ENCODE assay signal across 11 mouse cellular contexts in the genomic region with DNA sequence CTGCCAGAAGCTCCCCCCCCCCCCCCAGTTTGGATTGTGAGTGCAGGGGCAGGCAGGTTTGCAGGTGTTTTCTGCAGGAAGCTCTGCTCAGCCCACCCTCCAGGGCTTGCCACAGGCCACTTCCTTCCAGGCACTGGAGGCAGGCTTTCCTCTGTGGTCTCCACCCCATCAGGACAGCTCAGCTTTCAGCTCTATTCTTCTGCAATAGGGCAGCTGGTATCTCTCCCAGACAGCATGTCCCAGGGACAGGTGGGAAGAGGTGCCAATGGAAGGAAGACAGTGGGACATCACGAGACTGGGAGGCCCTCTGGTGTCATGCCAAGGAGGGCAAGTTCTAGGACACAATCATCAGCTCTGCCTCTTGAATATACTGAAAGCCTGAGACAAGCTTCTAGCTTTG. TPM values are rescaled to one million over a fixed set of nuclear protein-coding genes. Genes with fewer than 3 reads are reported as not detected.
DNase-seq lines count a peak whose midpoint lies in the region; ATAC-seq lines count a peak whose summit lies in the region.
"Had no signal": no experiment of that assay in that cellular context is flagged by ENCODE, and none has a peak within 500 bp of the region (broad histone marks: within the 10 kb centered on the region; RNA-seq: fewer than 3 reads in every experiment).

No protein-coding gene starts in this region.

- DNase-seq in heart, adult 11 months = peak; percentile 94
- no peak for DNase-seq in heart, embryonic 10.5 days (ENCODE audit: low spot score)
- DNase-seq in 416B (ENCODE audit: low read depth) = peak; percentile 87
- DNase-seq in embryo, embryonic 10 days (ENCODE audit: low spot score) = no peak
- no peak for DNase-seq in layer of hippocampus, postnatal 10 days (ENCODE audit: low spot score in 2 of 2)

- no peaks in the 10 kb centered on the region for H3K9me3 ChIP-seq in heart, embryonic 10.5 days
- H3K9me3 ChIP-seq: limb, embryonic 15.5 days; midbrain, embryonic 15.5 days had no signal

- H3K27ac ChIP-seq in heart, embryonic 10.5 days = no peak overlapping the region
- H3K27ac ChIP-seq: hindbrain, embryonic 14.5 days; limb, embryonic 15.5 days; midbrain, embryonic 15.5 days had no signal

- no peaks in the 10 kb centered on the region for H3K27me3 ChIP-seq in heart, embryonic 10.5 days (ENCODE audit: insufficient read depth, poor library complexity, severe bottlenecking)
- H3K27me3 ChIP-seq: limb, embryonic 15.5 days; midbrain, embryonic 15.5 days had no signal

- WGBS in heart, embryonic 10.5 days = 67% methylated on average over 1 of the region's 1 CpGs

- peak; percentile 76 for ATAC-seq in activated CD4-positive, CD25-positive, alpha-beta regulatory T cell, adult 4 months
- peak; percentile 47; the same call in 1 of the 2 replicates for ATAC-seq in megakaryocyte, adult 5-6 weeks (ENCODE audit: poor library complexity, severe bottlenecking)
- ATAC-seq in megakaryocyte-erythroid progenitor cell, adult 5-6 weeks (replicated peaks; ENCODE audit: low FRiP score, low TSS enrichment, poor library complexity, severe bottlenecking) = no peak
- ATAC-seq: midbrain, embryonic 15.5 days had no signal

- H3K4me3 ChIP-seq in heart, embryonic 10.5 days = no peak overlapping the region
- H3K4me3 ChIP-seq: limb, embryonic 15.5 days; midbrain, embryonic 15.5 days had no signal

- peaks cover 53% of the 10 kb centered on the region for H3K36me3 ChIP-seq in heart, embryonic 10.5 days

- peaks cover 11% of the 10 kb centered on the region for H3K4me1 ChIP-seq in heart, embryonic 10.5 days
- H3K4me1 ChIP-seq: limb, embryonic 15.5 days; midbrain, embryonic 15.5 days had no signal

RNA-seq across cellular contexts. Expression of a gene that starts 11.8 kb away (rescaled TPM):
- polyA plus RNA-seq in heart, embryonic 10.5 days (2016; fragmentation: Nextera tagmentation; extraction: Ambion mirVana) = 5.7 and 6.0 TPM in 2 replicates
- polyA plus RNA-seq in activated CD4-positive, CD25-positive, alpha-beta regulatory T cell, adult 4 months (2017; shearing (Covaris generic)) = 10 to 100 TPM; 25.5 to 33.2 TPM
- 20.1 and 20.5 TPM in 2 replicates for total RNA-seq in megakaryocyte, adult 5-6 weeks (2015)
- 20.1 and 21.9 TPM in 2 replicates for total RNA-seq in megakaryocyte, adult 5-6 weeks (2017)
- total RNA-seq in layer of hippocampus, postnatal 10 days (2021) = 1 to 10 TPM; 8.7 to 9.3 TPM
- 1.4 and 3.3 TPM in 2 replicates for total RNA-seq in megakaryocyte-erythroid progenitor cell, adult 5-6 weeks (2014; fragmentation: Nextera tagmentation)
- 2.1 and 11.1 TPM in 2 replicates for total RNA-seq in megakaryocyte-erythroid progenitor cell, adult 5-6 weeks (2017)

RNA-seq across cellular contexts. Expression of a gene that starts 37.2 kb away (rescaled TPM):
- 6.7 and 6.9 TPM in 2 replicates for polyA plus RNA-seq in heart, embryonic 10.5 days (2016; fragmentation: Nextera tagmentation; extraction: Ambion mirVana)
- polyA plus RNA-seq in activated CD4-positive, CD25-positive, alpha-beta regulatory T cell, adult 4 months (2017; shearing (Covaris generic)) = 1 to 10 TPM; 7.0 to 9.3 TPM
- 28.4 and 29.4 TPM in 2 replicates for total RNA-seq in megakaryocyte, adult 5-6 weeks (2015)
- 8.3 and 12.7 TPM in 2 replicates for total RNA-seq in megakaryocyte, adult 5-6 weeks (2017)
- 10 to 100 TPM; 15.0 TPM for total RNA-seq in layer of hippocampus, postnatal 10 days (2021)
- total RNA-seq in megakaryocyte-erythroid progenitor cell, adult 5-6 weeks (2014; fragmentation: Nextera tagmentation) = 12.5 and 16.3 TPM in 2 replicates
- 2.2 and 2.7 TPM in 2 replicates for total RNA-seq in megakaryocyte-erythroid progenitor cell, adult 5-6 weeks (2017)

Comparison
In these comparisons a context has a peak if more than half of its experiments do, and no peak if none do; other contexts are left out.
1. DNase-seq: peak in heart, adult 11 months (single experiment) and 416B (single experiment); none in heart, embryonic 10.5 days (single experiment), embryo, embryonic 10 days (single experiment) and layer of hippocampus, postnatal 10 days (0 of 2).